Mouse (Mus musculus) spleen, adult 2 months (tissue): ENCODE measurements at regions not wholly inside any gene's neighbourhood (a gene's known extent, or its start where the extent isn't known, plus 50 kb on each side); places are given as distances from the start of the nearest gene placed in this dataset.

Experiments used
- DNase-seq, 2 experiments: peaks; one replicate each; pipeline versions ENCODE4 v3.0.0 to v3.0.0-alpha.2; 2012 to 2021; ENCODE audit warnings: low spot score in 2 of 2, low read depth in 1 of 2
- H3K27ac ChIP-seq: fragments of 200-500 bp; 2 replicates; pipeline ENCODE4 v1.5.1; 2012; ENCODE audit warnings: low read length, inconsistent platforms; ENCODE audit not compliant: insufficient read depth
- H3K27me3 ChIP-seq: fragments of 200-500 bp; 2 replicates; pipeline ENCODE4 v1.6.1; 2012; ENCODE audit warnings: mild to moderate bottlenecking, moderate library complexity, low read length, inconsistent platforms; ENCODE audit not compliant: control insufficient read depth, insufficient read depth
- H3K36me3 ChIP-seq: fragments of 200-500 bp; 2 replicates; pipeline ENCODE4 v1.6.1; 2012; ENCODE audit warnings: mild to moderate bottlenecking, low read length, inconsistent platforms; ENCODE audit not compliant: control insufficient read depth, insufficient read depth
- H3K4me1 ChIP-seq: fragments of 200-500 bp; 2 replicates; pipeline ENCODE4 v1.6.1; 2011; ENCODE audit warnings: inconsistent platforms; ENCODE audit not compliant: control insufficient read depth, insufficient read depth, insufficient read length
- H3K4me3 ChIP-seq: fragments of 200-500 bp; 2 replicates; pipeline ENCODE4 v1.5.1; 2011; ENCODE audit warnings: mild to moderate bottlenecking, inconsistent platforms; ENCODE audit not compliant: insufficient read depth, insufficient read length; ENCODE audit errors: extremely low read depth
- CTCF ChIP-seq: fragments of 200-500 bp; IDR thresholded peaks from 2 replicates; pipeline ENCODE4 v1.5.1; 2011; ENCODE audit warnings: mild to moderate bottlenecking, inconsistent platforms; ENCODE audit not compliant: insufficient read depth, insufficient read length, insufficient replicate concordance; ENCODE audit errors: extremely low read depth
- POLR2A ChIP-seq: fragments of 200-500 bp; IDR thresholded peaks from 2 replicates; pipeline ENCODE4 v1.6.1; 2011; ENCODE audit warnings: low read depth, low read length, inconsistent platforms
- WGBS: fragments of 180-500 bp; shearing (Covaris S2); methylation state at CpG from one replicate; pipeline ENCODE4 v1.1.7; 2018; 5-methylcytosine and 5-hydroxymethylcytosine counted together

GRCm38 (mm10) chr17:78109364-78110222 lies 90.5 kb upstream of the Crim1 start:
- no peaks in the 10 kb centered on the region for H3K36me3 ChIP-seq
- no peak for TF ChIP-seq CTCF
- TF ChIP-seq POLR2A: no peak
- 86% methylated on average over 7 of the region's 7 CpGs for WGBS
- no peaks in the 10 kb centered on the region for H3K27me3 ChIP-seq
- H3K4me1 ChIP-seq: no peaks in the 10 kb centered on the region; the same call in 1 of the 2 replicates
- no peak overlapping the region for H3K27ac ChIP-seq
- DNase-seq: no peak
- H3K4me3 ChIP-seq: no peak overlapping the region

GRCm38 (mm10) chr17:78132116-78132515 lies 67.9 kb upstream of the Crim1 start:
- H3K4me1 ChIP-seq: no peaks in the 10 kb centered on the region
- no peaks in the 10 kb centered on the region for H3K27me3 ChIP-seq
- no peaks in the 10 kb centered on the region for H3K36me3 ChIP-seq
- TF ChIP-seq CTCF (no peak), POLR2A (no peak)
- DNase-seq: no peak
- no peak overlapping the region for H3K27ac ChIP-seq
- H3K4me3 ChIP-seq: no peak overlapping the region
- WGBS: 92% methylated on average over 1 of the region's 1 CpGs

- Histone ChIP-seq H3K27ac (no peak overlapping the region), H3K4me3 (no peak overlapping the region), H3K27me3 (no peaks in the 10 kb centered on the region), H3K4me1 (no peaks in the 10 kb centered on the region), H3K36me3 (no peaks in the 10 kb centered on the region)
- no peak for TF ChIP-seq POLR2A
- no peak for TF ChIP-seq CTCF
- WGBS: 73% methylated on average over 1 of the region's 1 CpGs
- DNase-seq: no peak
Observed at GRCm38 (mm10) chr17:78137986-78138385, 62.1 kb upstream of the Crim1 start.

- Histone ChIP-seq H3K4me1 (no peaks in the 10 kb centered on the region), H3K36me3 (no peaks in the 10 kb centered on the region), H3K4me3 (no peak overlapping the region), H3K27me3 (no peaks in the 10 kb centered on the region), H3K27ac (no peak overlapping the region)
- WGBS: 93% methylated on average over 7 of the region's 7 CpGs
- no peak for DNase-seq
- no peak for TF ChIP-seq CTCF
- TF ChIP-seq POLR2A: no peak
Observed at GRCm38 (mm10) chr17:78140660-78141059, 59.4 kb upstream of the Crim1 start.

- Histone ChIP-seq H3K27ac (no peak overlapping the region), H3K4me3 (no peak overlapping the region), H3K27me3 (no peaks in the 10 kb centered on the region), H3K4me1 (no peaks in the 10 kb centered on the region), H3K36me3 (no peaks in the 10 kb centered on the region)
- 88% methylated on average over 3 of the region's 3 CpGs for WGBS
- no peak for TF ChIP-seq CTCF
- no peak for TF ChIP-seq POLR2A
- no peak for DNase-seq
Observed at GRCm38 (mm10) chr17:78141136-78141535, 58.9 kb upstream of the Crim1 start.

- WGBS: 85% methylated on average over 7 of the region's 7 CpGs
Observed at GRCm38 (mm10) chr17:78142431-78142830, 57.6 kb upstream of the Crim1 start.

GRCm38 (mm10) chr17:78145335-78145734 lies 54.7 kb upstream of the Crim1 start:
- Histone ChIP-seq H3K27me3 (no peaks in the 10 kb centered on the region), H3K4me1 (no peaks in the 10 kb centered on the region), H3K36me3 (no peaks in the 10 kb centered on the region), H3K27ac (no peak overlapping the region), H3K4me3 (no peak overlapping the region)
- 70% methylated on average over 4 of the region's 4 CpGs for WGBS
- TF ChIP-seq POLR2A (no peak), CTCF (no peak)
- no peak for DNase-seq

More at GRCm38 (mm10) chr17:78142431-78142830, 57.6 kb upstream of the Crim1 start:
- no peak for TF ChIP-seq POLR2A
- TF ChIP-seq CTCF: no peak
- Histone ChIP-seq H3K4me1 (no peaks in the 10 kb centered on the region), H3K4me3 (no peak overlapping the region), H3K27me3 (no peaks in the 10 kb centered on the region), H3K27ac (no peak overlapping the region), H3K36me3 (no peaks in the 10 kb centered on the region)
- no peak for DNase-seq
